Mouse (Mus musculus) spleen, adult 10 weeks (tissue): ENCODE results near the gene Kcns1. TPM values are rescaled to one million over a fixed set of nuclear protein-coding genes. Genes with fewer than 3 reads are reported as not detected.

ENCODE experiments used
- polyA plus RNA-seq: library from polyadenylated mRNA; stranded (reverse); fragments of 350-450 nt; fragmentation: Illumina TruSeq; extraction: RNeasy Lipid Tissue Mini Kit (QIAGEN cat#74804); gene quantifications from one replicate; pipeline ENCODE4 v1.2.3, GENCODE M21; 2015; ENCODE audit warnings: low replicate concordance; ENCODE audit not compliant: insufficient read depth

Gene Kcns1
- not detected for polyA plus RNA-seq

DNA sequence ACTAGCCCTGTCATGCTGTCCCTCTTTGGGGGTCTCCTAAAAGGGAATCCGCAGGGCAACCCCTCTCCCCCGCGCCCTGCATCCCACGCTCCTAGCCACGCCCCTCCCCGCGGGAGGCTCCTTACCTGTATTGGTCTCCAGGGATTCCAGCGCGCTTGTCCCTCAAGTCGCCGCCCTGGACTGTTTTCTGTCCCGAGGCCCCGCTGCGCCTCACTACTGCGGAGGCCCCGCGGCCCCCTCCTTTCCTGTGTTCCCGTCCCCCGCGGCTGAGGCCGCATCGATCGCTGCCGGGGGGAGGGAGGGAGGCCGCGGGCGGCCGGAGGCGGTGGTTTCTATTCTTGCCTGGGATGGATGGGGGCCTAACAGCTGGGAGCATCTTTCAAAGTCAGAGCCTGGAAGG is at the start of gene Kcns1:
Gene Kcns1 (minus strand): TSS at position 212 of the 400 bp plus-strand sequence.

GRCm38 (mm10) chr2:164199626-164200327 is 28.9 kb upstream of the Kcns1 start, which contains the start of gene Wfdc15a:
Wfdc15a (minus strand) TSS chr2:164200130.

DNA sequence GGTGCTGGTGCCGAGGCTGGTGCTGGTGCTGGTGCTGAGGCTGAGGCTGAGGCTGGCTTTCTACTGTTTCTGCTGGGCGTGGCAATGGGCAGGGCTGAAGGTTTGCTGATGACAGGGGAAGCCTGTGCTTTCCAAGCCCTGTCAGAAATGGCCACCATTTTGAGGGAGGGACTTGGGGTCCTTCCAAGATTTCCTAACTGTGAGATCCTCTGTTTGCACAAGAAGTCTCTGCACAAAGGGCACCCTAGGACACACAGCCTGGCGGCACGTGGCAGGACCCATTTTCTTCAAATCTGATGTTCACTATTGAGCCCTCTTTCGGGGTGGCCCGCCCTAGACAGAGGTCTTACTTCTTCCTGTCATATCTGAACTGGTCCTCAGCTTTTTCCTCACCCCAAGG is 19.7 kb upstream of the Kcns1 start, which contains the start of gene Wfdc12:
Gene Wfdc12 (minus strand): TSS at position 33 of the 400 bp plus-strand sequence.

GRCm38 (mm10) chr2:164182692-164183255 is 11.9 kb upstream of the Kcns1 start, which contains the start of gene Wfdc5:
Wfdc5 (minus strand) TSS chr2:164182742.

Other genes starting within 250 kb of the Kcns1 start
- gene Ywhab, start 176.2 kb downstream of the Kcns1 start, polyA plus RNA-seq, result 217 TPM
- gene Pabpc1l, start 145.7 kb downstream of the Kcns1 start, polyA plus RNA-seq, result 2.3 TPM
- 201 TPM for gene Stk4, start 100.8 kb downstream of the Kcns1 start, polyA plus RNA-seq
- gene Tomm34, start 99.9 kb downstream of the Kcns1 start, polyA plus RNA-seq, result 64.8 TPM
- gene Wfdc5, start 11.6 kb upstream of the Kcns1 start, polyA plus RNA-seq, result not detected
- gene Wfdc12, start 19.5 kb upstream of the Kcns1 start, polyA plus RNA-seq, result not detected
- not detected for gene Wfdc15a, start 29.0 kb upstream of the Kcns1 start, polyA plus RNA-seq
- not detected for gene Wfdc15b, start 50.5 kb upstream of the Kcns1 start, polyA plus RNA-seq
- not detected for gene Svs2, start 67.4 kb upstream of the Kcns1 start, polyA plus RNA-seq
- not detected for gene Svs3b, start 85.5 kb upstream of the Kcns1 start, polyA plus RNA-seq
- gene Svs4, start 107.3 kb upstream of the Kcns1 start, polyA plus RNA-seq, result not detected
- not detected for gene Svs3a, start 118.2 kb upstream of the Kcns1 start, polyA plus RNA-seq
- not detected for gene Svs6, start 145.6 kb upstream of the Kcns1 start, polyA plus RNA-seq
- gene Svs5, start 161.6 kb upstream of the Kcns1 start, polyA plus RNA-seq, result not detected
- 67.5 TPM for gene Slpi, start 218.0 kb upstream of the Kcns1 start, polyA plus RNA-seq
- gene Rbpjl, start 232.0 kb upstream of the Kcns1 start, polyA plus RNA-seq, result 0.04 TPM
- 0.06 TPM for gene Matn4, start 234.0 kb upstream of the Kcns1 start, polyA plus RNA-seq